Mouse (Mus musculus): Measurements from ENCODE around the gene Hist1h2bg. TPM values are rescaled to one million over a fixed set of nuclear protein-coding genes. Genes with fewer than 3 reads are reported as not detected.

Gene Hist1h2bg
- polyA plus RNA-seq, 1 experiment: 18.7 TPM

- peaks cover 11% of the 10 kb centered on the region for H3K36me3 ChIP-seq (ENCODE audit: control insufficient read depth)
- H3K27me3 ChIP-seq (ENCODE audit: control insufficient read depth): no peaks in the 10 kb centered on the region
- peak; percentile 59 for TF ChIP-seq GATA1 (IDR thresholded peaks at IDR 0.05; ENCODE audit: low read length)
- no peak for TF ChIP-seq TAL1 (IDR thresholded peaks at IDR 0.05; ENCODE audit: low read length)
- H3K9me3 ChIP-seq (ENCODE audit: control insufficient read depth, low read length): peaks cover 3% of the 10 kb centered on the region; the same call in 1 of the 2 replicates
- H3K4me3 ChIP-seq (replicated peaks): no peak overlapping the region
- H3K4me1 ChIP-seq (ENCODE audit: control insufficient read depth): peaks cover 74% of the 10 kb centered on the region
Observed at GRCm38 (mm10) chr13:23593051-23593770, 22.0 kb downstream of the Hist1h2bg start.

- Histone ChIP-seq H3K36me3 (ENCODE audit: control insufficient read depth) (peaks cover 9% of the 10 kb centered on the region), H3K9me3 (ENCODE audit: control insufficient read depth, low read length) (peaks cover 3% of the 10 kb centered on the region; the same call in 1 of the 2 replicates), H3K4me1 (ENCODE audit: control insufficient read depth) (peaks cover 72% of the 10 kb centered on the region), H3K27me3 (ENCODE audit: control insufficient read depth) (no peaks in the 10 kb centered on the region), H3K4me3 (replicated peaks) (peak overlapping the region; percentile 45)
- TF ChIP-seq GATA1 (IDR thresholded peaks at IDR 0.05; ENCODE audit: low read length): no peak
- TF ChIP-seq TAL1 (IDR thresholded peaks at IDR 0.05; ENCODE audit: low read length): no peak
Observed at GRCm38 (mm10) chr13:23595185-23595584, 24.0 kb downstream of the Hist1h2bg start.

DNA sequence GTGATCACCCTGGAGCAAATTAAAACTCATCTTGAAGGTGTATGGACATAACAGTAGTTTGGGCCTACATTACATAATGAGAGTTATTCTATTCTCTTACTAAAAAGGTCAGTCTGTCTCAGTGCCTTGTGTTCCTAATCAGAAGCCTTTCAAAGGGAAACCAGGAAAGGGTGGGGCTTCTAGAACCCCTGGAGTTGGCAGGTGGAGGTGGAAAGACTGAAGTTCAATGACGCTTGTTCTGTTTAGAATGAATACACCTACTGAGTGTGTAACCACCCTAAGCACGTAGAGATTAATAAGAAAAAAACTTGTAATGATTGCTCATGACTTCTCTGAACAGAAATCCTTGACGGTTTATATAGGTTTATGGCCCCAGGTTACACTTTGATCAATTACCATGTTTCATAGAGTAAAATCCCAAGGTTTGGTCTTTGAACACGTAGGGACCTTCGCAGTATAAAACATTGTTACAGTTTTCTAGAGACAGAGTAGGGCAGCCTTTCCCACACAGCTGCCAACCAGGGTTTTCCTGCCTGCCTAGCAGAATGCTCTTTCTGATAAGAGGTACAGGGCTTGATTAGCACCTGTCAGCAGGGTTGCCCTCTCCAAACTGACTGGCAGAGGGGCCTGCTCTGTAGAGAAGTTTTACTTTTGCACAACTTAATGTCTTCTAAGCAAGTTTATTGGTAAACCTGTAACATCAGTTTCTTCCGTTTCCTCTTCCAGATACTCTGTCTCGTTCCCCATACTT lies 24.6 kb downstream of the Hist1h2bg start:
- TF ChIP-seq GATA1 (IDR thresholded peaks at IDR 0.05; ENCODE audit: low read length): peak; percentile 89
- TF ChIP-seq TAL1 (IDR thresholded peaks at IDR 0.05; ENCODE audit: low read length): peak; percentile 92
- Histone ChIP-seq H3K4me3 (replicated peaks) (peak overlapping the region; percentile 45), H3K27me3 (ENCODE audit: control insufficient read depth) (no peaks in the 10 kb centered on the region), H3K9me3 (ENCODE audit: control insufficient read depth, low read length) (peaks cover 3% of the 10 kb centered on the region; the same call in 1 of the 2 replicates), H3K4me1 (ENCODE audit: control insufficient read depth) (peaks cover 72% of the 10 kb centered on the region), H3K36me3 (ENCODE audit: control insufficient read depth) (peaks cover 9% of the 10 kb centered on the region)

DNA sequence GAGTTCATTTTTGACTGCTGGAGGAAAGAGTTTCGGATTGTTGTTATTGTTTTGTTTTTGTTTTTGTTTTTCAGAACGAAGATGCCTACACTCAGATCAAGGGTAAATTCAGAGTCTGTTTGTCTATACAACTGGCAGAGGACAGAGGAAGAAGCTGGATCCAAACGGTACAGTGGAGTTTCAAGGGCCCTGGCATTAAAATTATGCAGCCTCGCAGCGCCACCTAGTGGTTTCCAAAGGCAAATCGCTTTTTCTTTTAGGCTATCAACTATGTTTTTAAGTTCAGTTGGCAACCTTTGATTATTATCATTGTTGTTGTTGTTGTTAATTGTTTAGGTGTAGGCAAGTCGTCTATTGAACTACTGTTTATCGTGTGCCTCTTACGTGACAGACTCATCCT lies 26.8 kb downstream of the Hist1h2bg start:
- TF ChIP-seq GATA1 (IDR thresholded peaks at IDR 0.05; ENCODE audit: low read length): no peak
- TF ChIP-seq TAL1 (IDR thresholded peaks at IDR 0.05; ENCODE audit: low read length): no peak
- Histone ChIP-seq H3K4me1 (ENCODE audit: control insufficient read depth) (peaks cover 69% of the 10 kb centered on the region), H3K9me3 (ENCODE audit: control insufficient read depth, low read length) (peaks cover 4% of the 10 kb centered on the region), H3K4me3 (replicated peaks) (peak overlapping the region; percentile 42), H3K36me3 (ENCODE audit: control insufficient read depth) (peaks cover 9% of the 10 kb centered on the region), H3K27me3 (ENCODE audit: control insufficient read depth) (no peaks in the 10 kb centered on the region)

DNA sequence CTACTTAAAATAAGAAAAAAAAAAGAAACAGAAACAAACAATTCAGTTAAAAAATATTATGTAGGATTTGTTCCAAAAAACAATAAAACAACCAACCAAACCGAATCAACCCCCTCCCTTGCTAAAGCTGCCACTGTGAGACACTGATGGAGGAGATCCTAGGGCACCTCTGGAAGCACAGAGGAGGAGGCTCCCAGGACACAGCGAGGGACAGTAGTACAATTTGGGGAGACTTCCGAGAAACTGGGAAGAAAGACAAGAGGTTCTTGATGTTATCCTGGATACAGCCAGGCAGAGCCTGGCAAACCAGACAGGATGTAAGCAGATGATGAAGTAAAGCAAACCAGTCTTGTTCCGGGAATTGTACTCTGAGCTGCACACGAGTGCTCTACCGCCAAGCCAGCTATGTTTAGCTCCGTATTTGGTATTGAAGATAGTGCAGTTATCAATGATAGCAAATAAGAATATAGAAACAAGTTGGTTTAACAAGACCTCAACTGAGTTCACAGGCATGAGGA lies 32.0 kb downstream of the Hist1h2bg start:
- TF ChIP-seq TAL1 (IDR thresholded peaks at IDR 0.05; ENCODE audit: low read length): no peak
- TF ChIP-seq GATA1 (IDR thresholded peaks at IDR 0.05; ENCODE audit: low read length): no peak
- Histone ChIP-seq H3K9me3 (ENCODE audit: control insufficient read depth, low read length) (peaks cover 4% of the 10 kb centered on the region), H3K4me3 (replicated peaks) (no peak overlapping the region), H3K27me3 (ENCODE audit: control insufficient read depth) (no peaks in the 10 kb centered on the region), H3K36me3 (ENCODE audit: control insufficient read depth) (peaks cover 27% of the 10 kb centered on the region), H3K4me1 (ENCODE audit: control insufficient read depth) (peaks cover 44% of the 10 kb centered on the region)

DNA sequence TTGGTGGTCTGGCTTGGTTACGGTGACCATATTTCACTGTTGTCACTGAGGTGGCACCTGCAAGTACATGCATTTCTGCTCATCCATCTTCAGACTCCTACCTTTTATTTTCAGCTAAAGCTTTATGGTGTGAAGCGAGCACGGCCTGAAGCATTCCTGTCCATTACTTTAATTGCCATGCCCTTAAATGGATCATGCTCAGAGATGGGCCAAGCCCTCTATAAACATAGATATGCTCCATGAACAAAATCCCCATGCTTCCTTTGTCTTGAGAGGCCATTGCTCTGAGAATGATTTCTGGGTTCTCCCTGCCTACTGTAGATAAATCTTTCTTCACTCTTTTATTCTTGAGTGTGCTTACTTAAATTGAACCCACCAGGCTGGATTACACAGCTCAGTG lies 33.3 kb downstream of the Hist1h2bg start:
- no peak for TF ChIP-seq GATA1 (IDR thresholded peaks at IDR 0.05; ENCODE audit: low read length)
- no peak for TF ChIP-seq TAL1 (IDR thresholded peaks at IDR 0.05; ENCODE audit: low read length)
- H3K9me3 ChIP-seq (ENCODE audit: control insufficient read depth, low read length): peaks cover 4% of the 10 kb centered on the region
- H3K4me1 ChIP-seq (ENCODE audit: control insufficient read depth): peaks cover 47% of the 10 kb centered on the region

GRCm38 (mm10) chr13:23605052-23605451 lies 33.9 kb downstream of the Hist1h2bg start:
- no peak for TF ChIP-seq TAL1 (IDR thresholded peaks at IDR 0.05; ENCODE audit: low read length)
- TF ChIP-seq GATA1 (IDR thresholded peaks at IDR 0.05; ENCODE audit: low read length): no peak
- H3K4me3 ChIP-seq (replicated peaks): no peak overlapping the region
- peaks cover 29% of the 10 kb centered on the region for H3K36me3 ChIP-seq (ENCODE audit: control insufficient read depth)
- no peaks in the 10 kb centered on the region for H3K27me3 ChIP-seq (ENCODE audit: control insufficient read depth)
- peaks cover 53% of the 10 kb centered on the region for H3K4me1 ChIP-seq (ENCODE audit: control insufficient read depth)
- H3K9me3 ChIP-seq (ENCODE audit: control insufficient read depth, low read length): peaks cover 4% of the 10 kb centered on the region

More for the DNA sequence above, 33.3 kb downstream of the Hist1h2bg start:
- Histone ChIP-seq H3K4me3 (replicated peaks) (no peak overlapping the region), H3K27me3 (ENCODE audit: control insufficient read depth) (no peaks in the 10 kb centered on the region), H3K36me3 (ENCODE audit: control insufficient read depth) (peaks cover 29% of the 10 kb centered on the region)

- no peaks in the 10 kb centered on the region for H3K27me3 ChIP-seq (ENCODE audit: control insufficient read depth)
- peaks cover 45% of the 10 kb centered on the region for H3K4me1 ChIP-seq (ENCODE audit: control insufficient read depth)
- no peak for TF ChIP-seq TAL1 (IDR thresholded peaks at IDR 0.05; ENCODE audit: low read length)
- TF ChIP-seq GATA1 (IDR thresholded peaks at IDR 0.05; ENCODE audit: low read length): peak; percentile 56; the same call in 1 of the 2 replicates
- peaks cover 51% of the 10 kb centered on the region for H3K36me3 ChIP-seq (ENCODE audit: control insufficient read depth)
- H3K4me3 ChIP-seq (replicated peaks): peak overlapping the region; percentile 43
- no peaks in the 10 kb centered on the region for H3K9me3 ChIP-seq (ENCODE audit: control insufficient read depth, low read length)
Observed at GRCm38 (mm10) chr13:23609209-23609608, 38.0 kb downstream of the Hist1h2bg start.

DNA sequence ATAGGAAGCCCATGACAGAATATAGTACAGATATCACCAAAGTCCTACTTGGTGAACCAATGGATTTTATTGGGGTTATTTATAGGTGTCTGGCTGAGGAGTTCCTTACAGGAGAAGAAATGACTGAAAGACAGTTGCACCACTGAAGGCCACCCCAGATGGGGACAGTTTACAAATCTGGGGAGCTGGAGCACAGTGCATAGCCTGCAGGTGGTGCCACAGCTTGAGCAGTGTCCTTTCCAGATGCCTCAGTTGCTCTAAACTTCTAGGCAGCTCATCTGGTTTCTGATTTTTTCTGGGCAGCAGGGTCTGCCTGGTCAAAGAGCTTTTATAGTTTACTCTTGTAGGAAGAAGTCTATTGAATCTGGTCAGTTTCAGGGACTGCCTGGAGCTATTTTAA lies 38.6 kb downstream of the Hist1h2bg start:
- peaks cover 41% of the 10 kb centered on the region for H3K4me1 ChIP-seq (ENCODE audit: control insufficient read depth)
- H3K27me3 ChIP-seq (ENCODE audit: control insufficient read depth): no peaks in the 10 kb centered on the region
- H3K9me3 ChIP-seq (ENCODE audit: control insufficient read depth, low read length): no peaks in the 10 kb centered on the region
- TF ChIP-seq TAL1 (IDR thresholded peaks at IDR 0.05; ENCODE audit: low read length) (no peak), GATA1 (IDR thresholded peaks at IDR 0.05; ENCODE audit: low read length) (no peak)
- H3K36me3 ChIP-seq (ENCODE audit: control insufficient read depth): peaks cover 56% of the 10 kb centered on the region
- peak overlapping the region; percentile 25 for H3K4me3 ChIP-seq (replicated peaks)

All from erythroblast, embryonic 14.5 days (primary cell).